Mouse (Mus musculus) CH12.LX (cell line): Measurements from ENCODE around the gene Cemip2. TPM values are rescaled to one million over a fixed set of nuclear protein-coding genes. Genes with fewer than 3 reads are reported as not detected.

Source experiments
- DNase-seq: peaks from one replicate; pipeline ENCODE4 v3.0.0-alpha.2; 2013; ENCODE audit errors: extremely low read depth
- H3K27ac ChIP-seq: 2 replicates; pipeline ENCODE4 v1.5.1; 2012; ENCODE audit warnings: low read depth, mild to moderate bottlenecking, control low read depth, moderate library complexity; ENCODE audit not compliant: insufficient read depth
- H3K27me3 ChIP-seq: replicated peaks from 2 replicates; pipeline ENCODE3; 2012; ENCODE audit warnings: inconsistent platforms
- H3K36me3 ChIP-seq, 2 experiments: replicated peaks in 1 of 2; 2 replicates each; pipeline versions ENCODE3 to v1.6.1; 2012; ENCODE audit warnings: inconsistent platforms in 1 of 2, low read length in 1 of 2, mild to moderate bottlenecking in 1 of 2, mixed read lengths in 1 of 2, moderate library complexity in 1 of 2; ENCODE audit not compliant: control insufficient read depth in 1 of 2, insufficient read depth in 1 of 2
- H3K4me1 ChIP-seq, 2 experiments: 2 replicates each; pipeline ENCODE4 v1.6.1; 2012; ENCODE audit warnings: inconsistent platforms in 1 of 2, moderate library complexity in 1 of 2; ENCODE audit not compliant: insufficient read depth in 2 of 2, control insufficient read depth in 1 of 2
- H3K4me2 ChIP-seq: 2 replicates; pipeline ENCODE4 v1.6.1; 2012; ENCODE audit warnings: low read depth, mild to moderate bottlenecking, control low read depth; ENCODE audit not compliant: poor library complexity, insufficient read depth, severe bottlenecking
- H3K4me3 ChIP-seq, 3 experiments: fragments of 150-350 bp in 1 of 3; sonication (generic) in 1 of 3; replicated peaks in 1 of 3; 2 replicates each; pipeline versions ENCODE3 to v1.5.1; 2011 to 2012; ENCODE audit warnings: low read depth in 2 of 3, low read length in 2 of 3, mild to moderate bottlenecking in 2 of 3, moderate library complexity in 2 of 3, control low read depth in 1 of 3, improper control_type of control experiment in 1 of 3, inconsistent platforms in 1 of 3, mixed read lengths in 1 of 3; ENCODE audit not compliant: poor library complexity in 1 of 3
- H3K79me2 ChIP-seq: replicated peaks from 2 replicates; pipeline ENCODE4 v1.6.1; 2012; ENCODE audit warnings: mild to moderate bottlenecking, moderate library complexity; ENCODE audit not compliant: control insufficient read depth, poor library complexity, insufficient read depth, severe bottlenecking; ENCODE audit errors: extremely low read depth
- H3K9ac ChIP-seq: 2 replicates; pipeline ENCODE4 v1.6.1; 2012; ENCODE audit warnings: low read depth, mild to moderate bottlenecking, control low read depth, moderate library complexity; ENCODE audit not compliant: insufficient read depth
- H3K9me3 ChIP-seq: replicated peaks from 2 replicates; pipeline ENCODE3; 2012; ENCODE audit warnings: low read length, inconsistent platforms, mixed read lengths
- CHD2 ChIP-seq: IDR thresholded peaks from 2 replicates; pipeline ENCODE4 v1.6.1; 2011; ENCODE audit warnings: low read length, improper control_type of control experiment
- CTCF ChIP-seq, 2 experiments: IDR thresholded peaks in 1 of 2; conservative IDR thresholded peaks in 1 of 2; 2 replicates each; pipeline ENCODE4 v1.5.1; 2011 to 2012; ENCODE audit warnings: low read depth in 2 of 2, low read length in 2 of 2, improper control_type of control experiment in 1 of 2, inconsistent platforms in 1 of 2, mild to moderate bottlenecking in 1 of 2, moderate library complexity in 1 of 2
- E2F4 ChIP-seq: IDR thresholded peaks from 2 replicates; pipeline ENCODE4 v1.6.1; 2011; ENCODE audit warnings: low read depth, low read length, improper control_type of control experiment; ENCODE audit not compliant: insufficient replicate concordance
- JUND ChIP-seq: conservative IDR thresholded peaks from 2 replicates; pipeline ENCODE4 v1.6.1; 2011; ENCODE audit warnings: low read depth, low read length, improper control_type of control experiment
- KAT2A ChIP-seq: IDR thresholded peaks from 2 replicates; pipeline ENCODE4 v1.6.1; 2012; ENCODE audit warnings: low read length, improper control_type of control experiment, inconsistent platforms; ENCODE audit not compliant: insufficient replicate concordance
- MAFK ChIP-seq: IDR thresholded peaks from 2 replicates; pipeline ENCODE4 v1.6.1; 2011; ENCODE audit warnings: low read length, improper control_type of control experiment; ENCODE audit not compliant: insufficient replicate concordance
- MAZ ChIP-seq: IDR thresholded peaks from 2 replicates; pipeline ENCODE4 v1.6.1; 2012; ENCODE audit warnings: low read depth, mild to moderate bottlenecking, inconsistent platforms, low read length, improper control_type of control experiment, moderate library complexity
- NELFE ChIP-seq: IDR thresholded peaks from 2 replicates; pipeline ENCODE4 v1.6.1; 2011; ENCODE audit warnings: low read depth, low read length, improper control_type of control experiment
- RCOR1 ChIP-seq: conservative IDR thresholded peaks from 2 replicates; pipeline ENCODE4 v1.6.1; 2012; ENCODE audit warnings: low read depth, mild to moderate bottlenecking, inconsistent platforms, low read length, improper control_type of control experiment
- TBP ChIP-seq: conservative IDR thresholded peaks from 2 replicates; pipeline ENCODE4 v1.6.1; 2011; ENCODE audit warnings: low read depth, low read length, improper control_type of control experiment
- USF1 ChIP-seq: IDR thresholded peaks from 2 replicates; pipeline ENCODE4 v1.6.1; 2014; ENCODE audit warnings: low read depth, mild to moderate bottlenecking, inconsistent platforms, low read length, improper control_type of control experiment
- USF2 ChIP-seq: conservative IDR thresholded peaks from 2 replicates; pipeline ENCODE4 v1.6.1; 2011; ENCODE audit warnings: low read depth, low read length, improper control_type of control experiment
- ZKSCAN1 ChIP-seq: IDR thresholded peaks from 2 replicates; pipeline ENCODE4 v1.6.1; 2012; ENCODE audit warnings: low read depth, inconsistent platforms, low read length, improper control_type of control experiment, borderline replicate concordance
- ZNF384 ChIP-seq: IDR thresholded peaks from 2 replicates; pipeline ENCODE4 v1.6.1; 2012; ENCODE audit warnings: low read depth, low read length, improper control_type of control experiment, inconsistent platforms
- dilution Hi-C: fragments of 300-500 bp; cut with MboI; formaldehyde crosslinking; loops from 2 replicates; pipeline ENCODE4 v1.14.3; 2020; ENCODE audit warnings: low sequenced_read_pairs; ENCODE audit not compliant: extremely low pct_unique_long_range_greater_than_20kb, extremely low pct_ligation_motif_present
- in situ Hi-C: fragments of 300-500 bp; cut with MboI; formaldehyde crosslinking; loops from 3 replicates; pipeline ENCODE4 v1.14.3; 2019; ENCODE audit warnings: low sequenced_read_pairs, low pct_ligation_motif_present, low pct_unique_long_range_greater_than_20kb, mixed read lengths
- polyA plus RNA-seq: library from polyadenylated mRNA; unstranded; fragments of >175 nt; gene quantifications from 2 replicates; pipeline ENCODE4 v1.2.1, GENCODE M21; 2012; ENCODE audit warnings: low read depth; ENCODE audit not compliant: insufficient read length
- total RNA-seq, 2 experiments: library from RNA; depleted of rRNA; stranded (reverse); fragments of 300-350 nt in 1 of 2; fragments of >200 nt in 1 of 2; gene quantifications; 2 replicates each; pipeline ENCODE4 v1.2.3; 2012 to 2014

The Cemip2 gene
- total and polyA plus RNA-seq, 3 experiments = 7.4 to 8.5 (median 7.9) TPM

DNA sequence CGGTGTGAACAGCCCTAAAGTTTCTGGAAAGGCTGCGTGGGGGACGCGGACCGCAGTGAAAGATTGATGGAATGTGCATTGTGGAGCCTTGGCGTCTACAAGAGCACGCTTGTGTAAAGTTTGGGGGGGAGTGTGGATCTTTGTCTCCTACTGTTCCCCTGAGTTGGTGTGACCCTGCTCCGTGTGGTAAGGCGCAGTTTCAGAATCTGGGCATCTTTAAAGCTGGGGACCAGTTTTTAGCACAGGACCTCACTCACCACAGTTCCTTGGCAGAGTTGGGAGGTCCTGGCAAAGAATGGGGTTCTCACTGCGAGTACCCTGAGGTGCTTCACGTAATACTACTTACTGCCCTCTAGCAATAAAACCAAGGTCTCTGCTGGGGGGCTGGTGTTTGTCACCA, 964 bp downstream of the Cemip2 start:
- H3K4me2 ChIP-seq = peak overlapping the region; percentile 46
- H3K4me3 ChIP-seq = peak overlapping the region; percentile 70 to 95 (median 89)
- peaks cover 0 to 12% of the 10 kb centered on the region in 2 experiments for H3K36me3 ChIP-seq
- peaks cover 2% of the 10 kb centered on the region for H3K27me3 ChIP-seq
- H3K4me1 ChIP-seq = peaks cover 0 to 18% of the 10 kb centered on the region in 2 experiments; a peak in 2 of 4 replicates
- no peak for DNase-seq
- dilution Hi-C loops (no loop called here), in situ Hi-C loops (loop anchor here (10.0 kb wide), 2 partner anchors 166 to 526 kb away; no protein-coding TSS in a partner anchor)
- no peaks in the 10 kb centered on the region for H3K9me3 ChIP-seq
- H3K9ac ChIP-seq = peak overlapping the region; percentile 50; the same call in 1 of the 2 replicates
- H3K79me2 ChIP-seq = no peaks in the 10 kb centered on the region
- no peak overlapping the region for H3K27ac ChIP-seq
- TF ChIP-seq MAFK (no peak), USF2 (no peak), E2F4 (no peak), CTCF (conservative IDR thresholded peaks at IDR 0.05 in 1 of 2, IDR thresholded peaks at IDR 0.05 in 1 of 2; ENCODE audit: low read depth in 2 of 2, low read length in 2 of 2) (no peak)

DNA sequence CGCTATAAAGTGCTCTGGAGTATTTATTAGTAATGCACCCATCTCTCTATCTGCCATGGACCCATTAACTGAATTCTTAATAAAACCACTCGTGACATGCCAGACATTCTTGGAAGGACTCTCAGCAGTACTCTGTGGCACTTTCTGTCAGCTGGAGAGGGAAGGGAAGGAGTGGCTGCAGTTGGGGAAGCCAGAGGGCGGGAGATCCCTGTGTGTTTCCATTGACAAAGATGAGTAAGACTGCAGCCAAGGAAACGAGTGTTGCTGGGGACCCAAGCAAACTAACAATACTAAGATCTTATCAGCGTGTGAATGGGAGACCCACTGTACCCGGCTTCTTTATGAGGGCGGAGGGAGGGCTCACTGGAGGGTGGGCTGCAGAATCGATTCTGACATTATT, 2.5 kb downstream of the Cemip2 start:
- Histone ChIP-seq H3K4me1 (peaks cover 1 to 32% of the 10 kb centered on the region in 2 experiments; a peak in 2 of 4 replicates), H3K79me2 (no peaks in the 10 kb centered on the region), H3K9ac (no peak overlapping the region), H3K4me2 (no peak overlapping the region), H3K27ac (no peak overlapping the region), H3K4me3 (no peak overlapping the region), H3K27me3 (peaks cover 2% of the 10 kb centered on the region), H3K9me3 (no peaks in the 10 kb centered on the region), H3K36me3 (peaks cover 0 to 12% of the 10 kb centered on the region in 2 experiments)
- DNase-seq = no peak
- dilution Hi-C loops = no loop called here
- TF ChIP-seq KAT2A (no peak), RCOR1 (no peak), E2F4 (no peak), MAFK (no peak), ZNF384 (no peak), USF2 (no peak), USF1 (no peak), ZKSCAN1 (no peak), MAZ (no peak)
- in situ Hi-C loops = no loop called here

GRCm38 (mm10) chr19:21781066-21781786, 3.1 kb downstream of the Cemip2 start:
- Histone ChIP-seq H3K4me1 (peaks cover 3 to 37% of the 10 kb centered on the region in 2 experiments; a peak in 2 of 4 replicates), H3K4me2 (no peak overlapping the region), H3K4me3 (no peak overlapping the region), H3K9me3 (no peaks in the 10 kb centered on the region), H3K36me3 (peaks cover 0 to 12% of the 10 kb centered on the region in 2 experiments), H3K27ac (no peak overlapping the region), H3K9ac (no peak overlapping the region), H3K79me2 (no peaks in the 10 kb centered on the region), H3K27me3 (peaks cover 2% of the 10 kb centered on the region)
- DNase-seq = no peak
- in situ Hi-C loops = no loop called here
- TF ChIP-seq JUND (no peak), NELFE (no peak), ZNF384 (no peak), TBP (no peak), CHD2 (peak; percentile 35; the same call in 1 of the 2 replicates)
- dilution Hi-C loops = no loop called here
